Mouse (Mus musculus) neutrophil, adult 5-6 weeks (primary cell): ENCODE data around the gene Dapk2. TPM values are rescaled to one million over a fixed set of nuclear protein-coding genes. Genes with fewer than 3 reads are reported as not detected.

Experiments
- ATAC-seq: fragments of 151-379, 151-347 bp; 2 replicates; pipeline ENCODE4 v1.8.0; 2017; ENCODE audit warnings: mild to moderate bottlenecking, moderate TSS enrichment; ENCODE audit not compliant: insufficient number of reproducible peaks, poor library complexity, low FRiP score, severe bottlenecking; ENCODE audit errors: extremely low read depth
- total RNA-seq: library from RNA; stranded (forward); fragments of 200-1000 nt; gene quantifications from 2 replicates; pipeline ENCODE4 v1.2.3, GENCODE M21; 2017

The Dapk2 gene
- total RNA-seq, 1 experiment from 2014 or later: 0.93 TPM

DNA sequence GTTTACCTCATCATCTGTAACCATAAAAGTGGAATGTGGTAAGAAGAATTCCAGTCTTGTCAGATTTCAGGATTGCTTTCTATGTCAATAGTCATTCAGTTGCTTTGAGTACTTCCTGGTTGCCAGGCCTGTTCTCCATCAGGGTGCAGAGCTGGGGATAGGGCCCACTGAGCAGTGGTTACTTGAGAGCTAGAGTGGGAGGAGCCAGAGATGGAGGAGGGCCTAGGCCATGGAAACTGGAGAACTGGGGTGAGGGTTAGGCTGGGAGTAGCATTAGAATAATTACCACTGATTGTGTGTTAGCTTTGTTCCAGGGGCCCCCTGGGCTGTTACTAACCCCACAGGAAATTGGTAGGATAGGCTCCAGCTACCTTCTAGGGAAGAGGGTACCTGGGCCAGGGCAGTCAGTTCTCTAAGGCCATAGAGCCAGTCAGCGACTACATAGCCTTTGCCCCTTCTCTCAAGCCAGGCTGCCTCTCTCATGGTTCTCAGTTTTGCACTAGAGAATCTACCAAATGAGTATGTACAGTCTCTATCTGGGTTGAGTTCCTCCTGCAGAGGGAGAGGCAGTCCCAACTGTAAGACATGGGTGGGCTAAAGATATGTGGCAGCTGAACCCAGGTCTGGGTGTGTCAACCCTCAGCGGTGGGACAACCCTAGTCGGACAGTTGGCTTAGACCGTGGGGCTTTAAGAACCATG lies 23.3 kb downstream of the Dapk2 start:
- ATAC-seq: no peak

DNA sequence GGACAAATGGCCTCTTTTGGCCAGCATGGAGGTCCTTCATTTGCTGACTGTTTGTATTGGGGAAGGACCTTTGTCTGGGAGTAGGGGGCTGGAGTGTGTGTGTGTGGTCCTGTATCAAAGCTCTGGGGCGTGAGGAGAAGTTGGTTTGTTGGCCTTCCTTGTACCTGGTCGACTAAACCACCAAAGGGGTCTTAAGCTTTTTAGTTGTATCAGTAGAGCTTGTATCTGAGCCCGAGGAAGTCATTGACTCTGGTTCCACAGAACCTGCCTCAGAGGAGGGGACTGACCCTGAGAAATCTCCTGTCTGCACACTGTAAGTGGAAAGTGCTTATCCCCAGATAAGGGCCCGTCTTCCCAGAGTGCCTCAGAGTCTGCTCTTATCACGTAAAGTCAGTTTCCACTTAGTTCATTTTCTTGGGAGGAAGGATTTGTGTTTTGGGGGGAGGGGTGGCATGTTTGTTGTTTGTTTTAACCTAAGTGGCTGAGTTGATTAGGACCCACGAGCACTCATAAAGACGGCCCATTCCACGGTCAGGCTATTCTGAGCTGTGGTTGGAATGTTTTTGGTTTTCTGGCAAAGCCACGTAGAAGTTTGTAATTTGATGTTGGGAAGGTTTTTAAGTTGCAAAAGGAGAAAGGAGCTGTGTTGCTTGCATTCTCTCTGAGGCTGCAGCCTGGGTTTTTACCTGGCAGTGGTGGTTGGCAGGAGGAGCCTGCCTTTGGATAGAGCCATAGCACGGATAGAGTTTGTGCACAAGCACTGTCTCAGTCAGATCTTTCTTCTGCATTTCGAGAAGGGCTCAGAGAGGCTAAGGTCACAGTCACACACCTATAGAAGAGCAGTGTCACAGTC lies 24.0 kb downstream of the Dapk2 start:
- no peak for ATAC-seq

DNA sequence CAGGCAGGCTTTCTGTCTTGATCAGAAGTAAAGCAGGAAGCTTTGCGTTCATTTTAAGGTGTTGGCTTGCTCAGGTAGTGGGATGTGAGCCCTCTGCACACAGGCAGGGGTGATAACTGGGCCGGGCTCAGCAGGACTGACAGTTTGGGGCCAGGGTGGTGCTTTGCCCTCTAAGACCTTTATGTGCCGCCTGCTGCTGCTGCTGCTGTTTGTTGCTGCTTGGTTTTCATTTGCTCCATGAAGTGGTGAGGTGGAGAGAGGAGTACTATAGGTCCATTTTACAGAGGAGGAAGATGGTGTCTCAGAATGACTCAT lies 24.6 kb downstream of the Dapk2 start:
- no peak for ATAC-seq

DNA sequence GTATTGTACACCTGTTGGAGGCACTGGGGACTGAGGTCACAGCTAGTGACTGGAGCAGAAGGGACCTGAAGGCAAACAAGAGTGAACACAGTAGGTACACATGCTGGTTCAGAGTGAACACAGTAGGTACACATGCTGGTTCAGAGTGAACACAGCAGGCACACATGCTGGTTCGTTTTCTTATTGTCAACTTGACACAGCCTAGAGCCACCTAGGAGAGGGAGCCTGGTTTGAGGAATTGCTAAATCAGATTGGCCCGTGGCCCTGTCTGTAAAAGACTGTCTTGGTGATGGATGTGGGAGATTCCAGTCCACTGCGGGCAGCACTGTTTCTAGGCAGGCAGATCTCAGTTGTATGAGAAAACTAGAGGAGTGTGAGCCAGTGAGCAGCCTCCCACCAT lies 25.0 kb downstream of the Dapk2 start:
- ATAC-seq: no peak

DNA sequence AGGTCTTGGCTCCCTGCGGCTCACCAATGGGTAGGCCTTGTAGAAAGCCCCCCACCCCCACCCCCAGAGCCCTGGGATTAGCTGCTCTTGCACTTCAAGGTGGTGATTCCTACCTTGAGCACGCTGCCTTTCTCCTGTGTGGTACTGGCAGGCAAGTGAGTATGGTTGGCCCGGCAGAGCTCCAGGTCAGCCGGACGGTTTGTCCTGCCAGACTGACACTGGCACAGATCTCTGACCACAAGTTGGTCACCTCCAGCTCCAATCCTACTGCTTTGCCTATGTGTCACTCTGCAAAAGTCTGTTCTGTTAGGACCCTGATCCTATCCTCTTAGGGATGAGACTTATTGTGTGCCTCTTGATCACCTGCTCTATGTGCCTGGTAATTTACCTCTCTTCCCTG lies 26.5 kb downstream of the Dapk2 start:
- ATAC-seq: no peak

DNA sequence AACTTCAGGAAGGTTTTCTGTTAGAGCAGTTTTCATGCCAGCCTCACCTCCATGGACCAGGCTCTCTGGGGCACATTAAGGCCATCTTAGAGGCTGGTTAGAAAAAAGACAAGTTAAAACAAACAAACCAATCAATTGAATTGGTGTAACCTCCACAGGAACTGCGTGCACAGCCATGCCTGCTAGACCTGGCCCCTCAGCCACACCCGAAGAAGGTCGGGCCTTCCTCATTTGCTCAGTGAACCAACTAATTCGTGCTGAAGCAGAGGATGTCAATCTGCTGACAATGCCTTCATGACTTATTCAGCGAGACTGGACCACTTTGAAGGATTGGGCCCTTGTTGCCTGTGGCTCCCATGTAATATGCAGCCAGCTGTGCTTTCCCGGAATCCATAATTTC lies 28.4 kb downstream of the Dapk2 start:
- 0 out of 2 replicates have a peak, but pooled peaks have one; percentile 23 for ATAC-seq

DNA sequence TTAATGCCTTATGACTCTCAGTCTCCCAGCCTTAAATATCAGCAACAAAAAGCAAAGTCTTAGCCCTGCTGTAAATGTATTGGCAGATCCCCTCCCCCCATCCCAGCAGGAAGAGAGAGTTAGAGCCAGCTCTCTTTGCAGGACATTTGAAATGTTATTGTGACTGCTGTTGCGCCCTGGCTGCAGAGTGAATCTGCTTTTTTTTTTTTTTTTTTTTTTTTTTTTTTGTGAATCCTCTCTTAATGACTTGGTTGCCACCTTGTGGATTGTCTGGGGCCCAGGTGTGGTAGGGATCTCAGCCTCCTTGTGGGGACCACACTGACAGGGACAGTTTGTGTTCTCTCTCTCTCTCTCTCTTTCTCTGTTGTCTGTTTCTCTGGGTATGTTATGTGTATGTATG lies 31.0 kb downstream of the Dapk2 start:
- ATAC-seq: no peak

DNA sequence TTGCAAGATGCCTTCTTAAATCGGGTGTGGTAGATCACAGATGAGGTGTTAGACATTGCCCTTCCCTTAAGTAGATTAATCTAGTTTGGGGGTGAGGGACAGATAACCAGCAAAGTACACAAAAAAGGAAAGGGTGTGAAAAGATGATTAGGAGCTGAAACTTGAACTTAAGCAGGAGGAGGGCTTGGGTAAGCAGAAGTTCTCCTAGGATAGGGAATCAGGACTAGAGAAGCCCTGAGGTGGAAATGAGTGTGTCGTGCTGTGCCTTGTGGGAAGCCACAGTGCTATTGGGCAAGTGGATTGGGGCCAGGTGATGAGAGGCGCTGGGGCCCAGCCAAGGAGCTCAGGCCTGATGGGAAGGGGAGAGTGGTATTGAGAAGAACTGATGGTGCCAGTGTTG lies 36.0 kb downstream of the Dapk2 start:
- no peak for ATAC-seq

DNA sequence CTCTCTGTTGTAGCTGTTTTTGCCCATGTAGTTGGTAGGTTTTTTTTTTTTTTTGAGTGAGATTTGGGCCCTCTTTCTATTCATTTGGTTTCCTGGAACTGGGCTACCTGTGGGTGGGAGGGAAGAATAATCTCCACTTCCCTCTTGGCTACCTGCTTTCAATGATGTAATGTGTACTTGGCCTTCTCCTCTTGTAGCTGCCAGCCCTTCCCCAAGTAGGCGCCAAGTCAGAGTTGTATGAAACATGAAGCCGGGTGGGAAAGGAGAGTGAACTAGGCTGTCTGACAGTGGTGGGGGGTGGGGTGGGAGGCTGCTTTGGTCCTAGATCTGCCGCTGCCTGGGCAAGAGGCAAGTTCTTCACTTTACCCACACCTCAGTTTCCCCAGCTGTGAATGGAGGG lies 38.5 kb downstream of the Dapk2 start:
- ATAC-seq: no peak

DNA sequence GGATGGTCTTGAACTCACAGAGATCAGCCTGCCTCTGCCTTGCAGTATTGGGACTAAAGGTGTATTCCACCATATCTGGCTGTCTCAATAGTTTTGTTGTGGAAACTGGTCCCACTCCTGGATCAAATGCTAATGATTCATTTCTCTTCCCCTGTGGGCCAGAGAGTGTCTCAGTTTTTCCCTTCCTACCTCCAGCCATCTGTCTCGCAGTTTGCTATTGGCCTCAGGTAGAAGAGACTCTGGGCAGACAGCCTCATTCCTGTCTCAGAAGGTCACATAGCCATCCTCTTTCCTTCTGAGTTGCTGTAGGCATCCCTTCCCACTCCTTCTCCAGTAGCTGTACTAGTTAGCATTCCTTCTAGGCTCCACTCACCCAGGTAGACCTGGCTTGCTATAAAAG lies 40.5 kb downstream of the Dapk2 start:
- ATAC-seq: no peak

DNA sequence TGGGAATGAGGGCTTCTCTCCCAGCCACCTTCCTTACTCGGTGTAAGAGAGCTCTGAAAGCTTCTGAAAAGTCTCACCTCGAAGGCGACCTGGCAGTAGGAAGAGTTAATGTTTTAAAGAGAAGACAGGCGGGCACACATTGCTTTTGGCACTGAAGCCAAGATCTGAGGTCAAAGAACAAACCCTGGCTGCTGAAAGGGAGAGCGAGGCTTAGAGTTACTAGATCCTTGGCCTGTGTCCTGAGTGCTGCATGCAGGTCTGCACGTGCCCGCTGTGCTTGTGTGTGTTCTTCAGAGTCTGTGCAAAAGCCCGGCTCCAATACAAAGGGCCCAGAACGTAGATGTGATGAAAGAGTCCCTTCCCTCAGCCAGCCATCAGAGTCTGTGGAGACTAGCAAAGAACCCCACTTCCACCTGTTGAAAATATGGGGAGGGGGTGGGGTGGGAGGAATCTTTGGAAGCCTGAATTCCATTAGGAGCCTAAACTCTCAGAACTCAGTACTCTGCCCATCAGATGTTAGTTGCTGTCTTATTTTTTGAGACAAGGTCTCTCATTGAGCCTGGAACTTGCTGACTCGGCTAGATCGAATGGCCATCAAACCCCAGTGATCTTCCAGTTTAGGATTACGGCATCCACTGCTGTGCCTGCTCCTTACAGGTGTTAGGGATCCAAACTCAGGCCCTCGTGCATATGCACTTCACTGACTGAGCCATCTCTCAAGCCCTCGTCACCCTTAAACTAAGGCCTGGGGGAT lies 41.8 kb downstream of the Dapk2 start:
- ATAC-seq: no peak

DNA sequence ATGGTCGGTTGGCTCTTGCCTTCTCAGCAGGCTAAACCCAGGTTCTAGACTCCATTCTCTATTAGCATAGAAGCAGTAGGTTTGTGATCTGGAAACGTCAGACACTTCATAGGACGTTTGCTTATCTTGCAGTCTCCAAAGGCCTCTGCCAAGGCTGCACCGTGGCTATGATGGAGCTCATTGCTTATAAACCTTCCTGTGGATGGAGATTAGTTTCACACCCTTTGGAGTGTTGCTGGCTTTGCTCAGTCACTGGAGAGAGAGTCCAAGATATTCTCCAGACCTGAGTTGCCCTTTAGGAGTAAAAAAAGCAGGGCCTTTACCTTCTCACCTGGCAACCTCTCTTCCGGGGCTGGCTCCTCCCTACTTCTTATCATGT lies 42.4 kb downstream of the Dapk2 start:
- ATAC-seq: no peak

DNA sequence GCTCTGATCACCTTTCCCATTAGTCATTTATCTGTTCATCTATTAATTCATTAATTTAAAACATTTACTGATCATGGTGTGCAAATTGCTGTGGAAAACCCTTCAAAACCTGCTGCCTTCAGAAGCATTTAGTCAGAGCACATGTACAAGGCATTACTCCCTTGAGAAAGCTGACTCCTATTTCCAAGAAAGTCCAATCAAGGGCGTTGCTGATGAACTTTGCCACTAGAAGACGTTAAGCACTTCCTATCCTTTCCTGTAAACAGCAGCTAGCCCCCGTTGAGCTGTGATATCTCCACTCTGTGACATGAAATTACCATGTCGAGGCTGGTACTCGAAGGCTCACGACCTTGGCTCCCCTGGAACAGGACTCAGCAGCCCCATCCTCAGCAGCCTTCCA lies 43.6 kb downstream of the Dapk2 start:
- no peak for ATAC-seq

DNA sequence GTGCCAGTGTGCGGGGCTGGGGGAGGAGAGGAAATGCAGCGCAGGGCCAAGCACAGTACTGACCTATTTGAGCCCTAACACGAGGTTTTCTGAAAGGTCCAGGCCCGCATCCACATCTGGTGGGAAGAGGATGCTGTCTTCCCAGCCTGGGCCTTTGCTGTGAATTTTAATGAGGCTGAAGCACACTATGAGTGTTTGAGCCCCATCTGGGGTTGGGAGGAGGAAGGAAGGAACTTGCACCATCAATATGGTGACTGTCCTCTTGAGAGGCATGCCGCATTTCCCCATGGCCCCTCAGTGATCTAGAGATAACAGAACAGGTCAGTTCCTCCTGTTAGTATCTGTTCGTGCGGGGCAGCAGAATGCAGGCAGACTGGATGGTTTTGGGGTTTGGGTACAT lies 44.4 kb downstream of the Dapk2 start:
- peak; percentile 67; the same call in 1 of the 2 replicates for ATAC-seq

DNA sequence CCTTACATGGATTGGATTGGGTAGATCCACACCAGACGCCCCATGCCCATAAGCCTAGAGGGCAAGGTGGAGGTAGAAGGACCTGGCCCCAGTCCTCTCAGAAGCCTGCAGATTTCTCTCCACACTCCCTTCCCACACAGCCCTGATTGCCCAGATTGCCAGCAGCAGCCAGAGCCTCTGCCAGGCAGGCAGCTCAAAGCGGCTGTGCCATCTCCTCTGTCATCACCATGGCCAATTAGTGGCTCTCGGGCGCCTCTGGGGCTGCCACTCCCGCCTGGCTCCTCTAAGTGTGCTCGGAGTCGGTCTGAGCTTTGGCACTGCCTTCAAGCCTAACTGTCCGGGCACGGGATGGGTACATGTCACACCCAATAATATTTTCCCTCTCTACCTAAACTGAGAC lies 47.7 kb downstream of the Dapk2 start:
- ATAC-seq: no peak

DNA sequence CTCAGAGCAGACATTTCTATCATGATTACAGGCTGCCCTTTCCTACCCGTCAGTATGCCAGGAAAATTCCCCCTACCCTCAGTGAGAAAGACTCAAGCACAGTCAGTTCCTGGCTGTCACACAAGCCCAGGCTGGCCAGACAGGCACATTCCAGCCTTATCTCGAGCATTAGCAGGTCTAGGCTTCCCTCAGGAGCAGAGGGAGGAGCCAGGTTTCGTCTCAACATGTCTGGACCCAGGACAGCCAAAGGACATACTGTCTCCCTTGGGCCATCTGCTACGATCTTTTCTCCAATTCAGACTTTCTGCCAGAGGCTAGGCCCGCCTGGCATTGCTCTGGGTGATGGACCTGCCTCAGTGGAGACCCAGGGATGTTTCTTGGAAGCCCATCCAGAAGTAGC lies 48.8 kb downstream of the Dapk2 start:
- no peak for ATAC-seq

DNA sequence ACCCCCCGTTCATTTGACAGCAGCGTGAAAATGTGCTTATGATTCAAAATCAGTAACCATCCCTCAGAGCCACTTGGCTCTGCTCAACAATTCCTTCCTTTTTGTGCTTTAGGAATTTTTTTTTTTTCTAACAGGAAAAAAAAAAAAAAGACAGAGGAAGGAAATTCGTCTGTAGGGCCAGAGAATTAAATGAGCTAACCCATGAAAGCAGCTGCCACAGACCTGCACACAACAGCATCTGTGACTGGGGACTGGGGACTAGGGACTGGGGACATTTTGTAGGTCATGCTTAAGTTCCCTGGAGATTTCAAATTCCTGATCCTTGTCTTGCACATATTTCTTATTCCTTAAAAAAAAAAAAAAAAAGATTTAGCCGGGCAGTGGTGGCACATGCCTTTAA lies 53.4 kb downstream of the Dapk2 start:
- ATAC-seq: no peak

DNA sequence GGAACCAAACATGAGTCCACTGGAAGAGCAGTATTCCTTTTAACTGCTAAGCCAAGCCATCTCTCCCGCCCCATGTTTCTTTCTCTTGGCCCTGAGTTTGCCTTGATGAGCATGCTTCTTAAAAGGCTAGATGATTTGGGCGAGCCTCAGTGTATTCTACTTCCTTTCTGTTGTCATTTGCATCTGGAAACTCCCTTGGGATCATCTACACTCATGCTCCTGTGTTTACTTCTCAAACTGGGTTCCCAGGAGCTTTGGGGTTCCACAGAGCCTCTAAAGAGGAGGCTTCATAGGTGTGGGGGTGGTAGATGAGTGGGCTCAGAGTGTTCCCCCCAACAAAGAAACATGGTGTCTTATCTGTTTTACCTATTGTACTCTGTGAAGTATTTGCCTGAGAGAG lies 54.1 kb downstream of the Dapk2 start:
- no peak for ATAC-seq

DNA sequence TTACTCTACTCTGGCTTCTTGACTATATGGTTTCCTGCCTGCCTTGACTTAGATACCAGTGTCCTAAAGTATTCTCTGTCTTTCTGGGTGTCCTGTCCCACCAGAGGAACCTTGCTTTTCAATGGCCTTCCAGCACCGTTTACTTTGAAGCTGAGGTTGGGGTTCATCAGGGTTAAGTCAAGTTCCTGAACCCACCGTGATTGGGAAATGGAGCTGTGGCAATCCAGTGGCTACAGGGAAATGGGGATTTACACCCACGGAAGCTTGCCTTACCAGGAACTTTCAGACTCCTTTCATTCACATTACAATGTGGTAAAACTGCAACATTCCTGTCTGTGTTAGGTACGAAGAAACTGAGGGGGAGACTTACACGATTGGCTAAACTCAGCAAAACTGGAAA lies 54.8 kb downstream of the Dapk2 start:
- ATAC-seq: no peak

DNA sequence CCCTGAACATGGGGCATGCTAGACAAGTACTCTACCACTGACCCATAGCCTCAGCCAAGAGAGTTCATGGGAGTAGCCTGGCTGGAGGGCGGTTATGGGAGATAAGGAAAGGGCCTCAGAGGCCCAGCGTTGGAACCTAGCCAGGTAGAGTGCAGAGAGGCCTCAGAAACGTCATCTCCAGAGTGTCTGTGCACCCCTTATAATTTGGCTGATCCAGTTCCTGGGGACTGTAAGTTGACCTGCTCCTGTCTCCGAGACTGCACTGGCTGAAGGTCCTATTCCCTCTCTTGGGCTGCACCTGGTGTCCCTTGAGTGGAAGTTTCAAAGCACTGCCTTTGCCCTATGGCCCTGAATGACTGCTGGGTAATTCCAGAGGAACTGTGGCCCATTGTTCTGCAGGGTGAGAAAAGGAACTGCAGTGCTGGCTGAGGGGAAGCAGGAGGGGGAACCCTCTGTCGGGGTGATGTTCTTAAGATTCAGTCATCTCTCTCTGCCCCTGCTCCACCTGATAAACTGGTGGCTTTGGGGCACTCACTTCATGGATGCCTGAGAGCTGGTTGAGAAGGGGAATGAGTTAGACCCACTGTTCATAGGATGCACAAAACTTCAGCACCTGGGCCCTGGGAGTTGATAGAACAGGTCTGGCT lies 55.5 kb downstream of the Dapk2 start:
- ATAC-seq: no peak
